Mouse (Mus musculus) lung, postnatal 36 days (tissue): ENCODE data around the gene Ezh1.

Experiments
- DNase-seq: peaks from one replicate; pipeline ENCODE4 v3.0.0; 2022; ENCODE audit warnings: mixed read lengths

The Ezh1 gene

DNA sequence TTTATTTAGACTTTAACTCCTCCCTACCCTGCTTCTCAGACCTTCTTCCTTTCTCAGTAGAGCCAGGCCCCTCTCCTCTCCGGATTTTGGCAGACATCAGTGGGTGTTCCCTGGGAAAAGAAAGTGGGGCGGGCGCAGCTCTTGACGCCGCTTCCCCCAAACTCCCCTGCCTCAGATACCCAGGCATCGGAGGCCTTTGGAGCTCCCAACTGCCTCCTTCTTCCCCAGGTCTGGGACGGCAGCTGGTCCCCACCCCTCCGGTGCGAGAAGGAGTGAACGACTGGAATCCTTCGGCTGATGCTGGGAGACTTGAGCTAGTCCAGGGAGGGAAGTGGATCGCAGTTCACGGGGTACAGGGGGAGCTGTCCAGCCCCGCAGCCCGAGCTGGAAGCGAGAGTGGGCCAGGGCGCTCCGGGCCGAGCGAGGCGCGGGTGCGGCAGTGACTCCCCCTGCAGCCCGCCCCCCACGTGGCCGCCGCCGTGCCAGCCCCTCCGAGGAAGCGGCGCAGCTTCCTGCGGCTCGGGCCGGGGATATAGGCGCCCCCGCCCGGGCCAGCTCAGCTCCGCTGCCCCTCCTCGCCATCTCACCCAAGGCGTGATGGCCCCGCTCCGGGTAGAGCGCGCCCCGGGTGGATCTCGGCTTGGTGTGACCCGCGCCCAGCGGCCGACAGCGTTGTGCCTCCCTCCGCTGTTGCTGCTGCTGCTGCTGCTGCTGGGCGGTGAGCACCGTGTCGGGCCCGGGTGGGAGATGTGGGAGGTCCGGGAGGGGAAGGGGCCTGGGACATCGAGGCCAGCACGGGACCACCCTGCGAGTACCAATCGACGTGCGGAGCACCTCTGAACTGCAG, 19.8 kb upstream of the Ezh1 start, which contains the start of gene Ramp2:
TSS of gene Ramp2 (plus strand) at position 174 of the 847 bp plus-strand sequence.
- peak; percentile 78 for DNase-seq

DNA sequence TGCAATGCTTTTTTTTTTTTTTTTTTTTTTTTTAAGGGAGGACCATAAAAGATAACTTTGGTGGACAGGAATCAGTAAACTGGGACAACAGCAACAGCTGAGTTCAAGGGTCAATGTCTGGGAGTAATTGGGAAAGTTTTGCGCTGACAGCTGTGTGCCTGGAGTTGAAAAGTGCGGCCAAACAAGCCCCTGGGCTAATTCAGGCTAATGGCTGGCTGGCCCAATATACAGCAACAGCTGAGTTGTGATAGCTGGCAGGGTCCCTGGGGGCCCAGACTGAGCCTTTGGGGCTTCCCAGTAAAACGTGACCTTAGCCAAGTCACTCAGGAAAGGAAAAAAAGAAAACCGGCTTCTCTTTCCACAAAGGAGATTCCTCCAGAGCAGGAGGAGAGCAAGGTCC, 18.8 kb upstream of the Ezh1 start:
- no peak for DNase-seq

DNA sequence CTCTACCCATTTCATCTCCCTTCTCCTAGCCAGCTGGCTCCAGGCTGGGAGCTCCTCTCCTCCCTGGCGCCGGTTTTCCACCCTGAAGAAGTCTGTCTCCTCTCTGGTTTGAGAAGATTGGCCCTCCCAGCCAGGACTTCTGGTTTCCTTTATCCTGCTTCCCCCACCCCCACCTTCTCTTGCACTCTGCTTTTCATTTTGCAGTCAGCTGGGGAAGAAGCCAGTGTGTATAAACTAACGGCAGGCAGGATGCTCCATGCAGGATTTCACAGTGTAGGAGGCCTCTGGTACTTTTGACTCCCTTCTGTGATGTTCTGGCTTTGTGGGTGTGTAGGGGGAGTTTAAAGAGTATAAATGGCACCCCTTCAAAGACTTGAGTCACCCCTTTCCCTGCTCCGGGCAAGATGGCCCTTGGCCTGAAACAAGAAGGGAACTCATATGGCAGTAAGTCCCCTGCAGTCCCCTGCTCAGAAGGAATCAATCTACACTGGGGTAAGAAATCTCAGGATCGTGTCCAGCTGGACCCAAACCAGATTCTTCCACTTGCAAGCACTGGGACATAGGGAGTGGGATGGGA, 11.9 kb upstream of the Ezh1 start:
- peak; percentile 48 for DNase-seq

DNA sequence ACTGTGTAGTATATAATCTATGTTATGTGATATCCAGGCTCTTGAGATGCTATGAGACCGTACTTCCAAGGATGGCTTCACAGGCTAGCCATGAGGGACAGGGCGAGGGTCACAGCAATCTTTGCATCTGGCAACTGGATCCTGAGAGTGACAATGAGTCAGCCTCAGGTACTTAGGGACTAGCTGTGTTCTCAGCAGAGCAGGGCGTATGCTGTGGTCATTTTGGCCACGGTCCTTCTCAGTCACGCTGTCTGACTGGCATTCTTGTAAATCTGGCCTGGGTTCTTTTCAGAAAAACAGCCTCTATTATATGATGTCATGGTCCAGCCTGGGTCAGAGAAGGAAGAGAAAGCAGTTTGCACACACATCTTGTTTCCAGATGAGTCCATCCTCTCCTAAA, 10.5 kb upstream of the Ezh1 start:
- no peak for DNase-seq

DNA sequence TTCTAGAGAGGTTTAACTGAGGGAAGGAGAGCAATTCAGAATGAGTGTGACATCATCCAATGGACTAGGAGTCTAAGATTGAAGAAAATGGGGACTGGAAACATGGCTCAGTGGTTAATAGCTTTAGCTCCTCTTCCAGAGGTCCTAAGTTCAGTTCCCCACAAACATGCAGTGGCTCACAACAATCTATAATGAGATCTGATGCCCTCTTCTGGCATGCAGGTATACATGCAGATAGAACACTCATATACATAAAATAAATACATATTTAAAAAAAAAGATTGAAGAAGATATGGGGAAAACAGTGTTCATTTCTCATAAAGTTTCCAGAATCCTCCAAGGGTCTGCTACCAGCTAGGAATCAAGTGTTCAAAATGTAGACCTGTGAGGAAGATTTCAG, 9.2 kb upstream of the Ezh1 start:
- DNase-seq: no peak

DNA sequence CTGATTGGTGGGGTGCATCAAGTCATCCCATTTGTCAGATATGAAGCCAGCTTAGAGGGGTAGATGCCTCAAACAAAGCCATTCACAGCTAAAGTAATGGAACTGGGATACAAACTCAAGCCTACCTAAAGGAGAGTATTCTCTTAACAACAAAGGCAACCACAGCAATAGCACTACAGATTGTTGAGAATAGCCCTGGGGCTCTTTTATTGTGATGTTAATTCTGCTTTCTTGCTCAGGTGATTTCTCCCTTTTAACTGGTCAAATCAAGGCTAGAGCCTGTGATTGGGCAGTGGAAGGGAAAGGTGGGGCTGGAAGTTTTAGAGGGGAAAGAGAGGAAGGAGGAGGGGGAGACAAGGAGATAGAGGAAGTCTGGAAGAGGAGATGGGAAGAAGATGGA, 7.9 kb upstream of the Ezh1 start:
- no peak for DNase-seq

DNA sequence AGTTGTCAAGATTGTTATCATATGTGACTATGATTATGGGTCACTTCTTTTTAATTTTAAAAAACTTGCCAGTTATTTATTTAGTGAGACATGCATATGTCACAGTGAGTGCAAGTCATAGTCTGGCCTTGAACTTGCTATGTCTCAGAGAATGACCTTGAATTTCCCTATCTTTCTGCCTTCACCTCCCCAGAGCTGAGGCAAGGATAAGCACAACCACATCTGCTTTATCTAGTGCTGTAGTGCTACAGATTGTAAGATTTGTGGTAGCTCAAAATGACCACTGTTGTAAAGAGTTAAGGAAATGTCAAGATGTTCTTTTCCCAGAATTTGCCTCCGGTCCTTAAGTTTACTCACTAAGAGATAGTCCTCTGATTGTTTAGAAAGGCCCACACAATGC, 7.0 kb upstream of the Ezh1 start:
- DNase-seq: no peak

DNA sequence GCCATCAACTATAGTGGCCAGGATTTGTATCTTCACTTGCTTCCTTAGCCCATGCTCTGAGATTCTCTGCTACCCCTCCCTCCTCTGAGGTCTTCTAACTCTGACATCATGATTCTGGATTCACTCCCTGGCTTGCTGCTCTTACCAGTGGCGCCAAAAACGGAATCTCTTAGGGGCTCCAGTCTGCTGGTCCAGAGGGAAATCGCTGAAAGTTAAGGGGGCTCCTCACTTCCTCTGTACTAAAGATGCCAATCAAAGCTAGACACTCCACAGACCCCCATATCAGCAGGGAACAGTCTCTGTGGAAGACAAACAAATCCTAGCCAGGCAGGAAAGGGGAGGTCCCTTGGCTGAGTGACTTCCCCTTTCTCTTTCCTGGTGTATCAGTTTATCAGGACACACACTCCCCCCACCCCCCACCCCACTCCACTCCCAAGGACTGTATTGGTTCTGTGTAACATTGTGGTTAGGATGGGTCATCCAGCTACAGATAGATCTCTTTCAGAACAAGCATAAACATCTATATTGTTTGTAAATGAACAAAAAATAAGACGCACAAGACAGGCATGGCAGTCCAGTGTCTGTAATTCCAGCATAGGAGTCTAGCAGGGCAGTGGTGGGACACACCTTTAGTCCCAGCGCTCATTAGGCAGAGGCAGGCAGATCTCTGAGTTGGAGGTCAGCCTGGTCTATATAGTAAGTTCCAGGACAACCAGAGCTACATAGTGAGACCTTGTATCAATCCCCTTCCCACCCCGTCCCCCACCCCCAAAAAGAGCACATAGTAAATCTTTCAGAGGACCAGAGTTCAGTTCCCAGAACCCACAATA, 6.0 kb upstream of the Ezh1 start:
- peak; percentile 88 for DNase-seq

DNA sequence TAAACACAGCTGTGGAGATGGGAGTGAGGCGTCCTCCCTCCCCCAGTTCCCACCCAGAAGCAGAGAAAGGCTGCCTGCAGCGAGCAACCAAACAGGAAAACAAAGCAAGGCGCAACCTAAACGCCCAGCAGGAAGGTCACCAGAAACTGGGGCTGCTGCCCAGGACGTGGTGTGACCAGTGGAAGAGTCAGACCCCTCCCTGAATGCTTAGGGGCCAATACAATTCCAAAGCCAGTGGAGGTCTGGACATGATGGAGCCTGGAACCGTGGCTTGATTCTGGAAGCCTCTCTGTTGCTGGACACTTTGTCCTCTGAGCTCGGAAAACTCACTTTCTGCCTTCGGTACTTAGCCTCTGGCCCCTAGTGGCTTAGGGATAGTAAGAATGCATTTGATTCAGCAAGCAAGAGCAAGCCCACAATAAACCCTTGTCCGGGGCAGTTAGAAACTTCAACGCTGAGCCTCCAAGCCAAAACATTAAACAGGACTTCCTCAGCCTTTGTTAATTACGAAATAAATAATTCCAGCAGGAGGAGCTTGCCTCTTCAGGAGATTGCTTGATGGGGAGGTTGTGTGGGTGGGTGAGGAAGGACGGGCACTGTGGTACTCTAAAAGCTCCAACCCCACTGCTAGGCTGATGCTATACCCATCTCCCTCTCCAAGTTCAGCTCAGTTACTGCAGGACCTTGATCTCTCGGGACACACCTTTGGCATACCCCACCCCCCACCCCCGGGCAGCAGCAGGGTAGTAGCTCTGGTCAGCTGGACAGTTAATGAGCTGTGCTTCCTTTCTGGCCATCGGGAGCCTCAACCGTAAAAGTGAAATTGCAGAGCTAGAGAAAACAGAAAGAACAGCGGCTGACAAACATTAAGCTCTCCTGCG, 5.0 kb upstream of the Ezh1 start:
- DNase-seq: peak; percentile 91

DNA sequence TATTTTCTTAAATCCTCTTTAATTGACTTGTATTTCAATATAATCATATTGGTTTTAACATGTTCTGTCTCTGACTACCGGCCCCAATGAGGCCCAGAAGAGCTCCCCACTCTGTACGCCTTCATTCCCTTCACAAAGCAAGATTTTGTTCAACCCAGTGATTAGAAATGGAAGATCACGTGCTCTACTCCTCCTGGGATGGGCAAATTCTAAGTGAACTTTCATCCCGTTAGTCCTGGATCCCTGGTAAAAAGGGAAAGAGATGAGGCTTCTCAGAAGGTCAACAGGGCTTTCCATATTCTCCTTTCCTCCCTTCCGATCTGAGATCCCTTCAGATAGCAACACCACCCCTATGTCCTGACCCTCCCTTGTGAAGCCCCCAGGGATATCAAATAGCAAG, 4.3 kb upstream of the Ezh1 start:
- no peak for DNase-seq

DNA sequence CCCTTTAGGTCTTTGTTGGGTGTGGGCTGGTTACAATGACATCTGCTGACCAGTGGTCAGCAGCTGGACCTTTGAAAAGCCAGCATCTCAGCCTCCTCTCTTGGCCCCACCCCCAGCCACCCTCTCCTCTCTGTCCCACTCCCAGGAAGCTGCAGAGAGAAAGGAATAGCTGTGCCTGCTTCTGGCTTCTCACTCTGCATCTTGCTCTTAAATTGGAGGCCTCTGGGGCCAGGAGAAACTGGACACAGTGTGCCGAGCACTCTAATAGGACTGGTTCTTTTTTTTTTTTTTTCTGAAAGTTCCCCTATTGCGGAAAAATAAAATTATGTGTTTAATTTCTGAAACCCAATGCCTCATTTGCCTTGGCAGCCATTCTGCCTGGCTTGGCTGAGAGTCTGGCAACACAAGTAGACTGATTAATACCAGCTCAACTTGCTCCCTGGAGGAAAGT, 3.8 kb upstream of the Ezh1 start:
- DNase-seq: peak; percentile 73

DNA sequence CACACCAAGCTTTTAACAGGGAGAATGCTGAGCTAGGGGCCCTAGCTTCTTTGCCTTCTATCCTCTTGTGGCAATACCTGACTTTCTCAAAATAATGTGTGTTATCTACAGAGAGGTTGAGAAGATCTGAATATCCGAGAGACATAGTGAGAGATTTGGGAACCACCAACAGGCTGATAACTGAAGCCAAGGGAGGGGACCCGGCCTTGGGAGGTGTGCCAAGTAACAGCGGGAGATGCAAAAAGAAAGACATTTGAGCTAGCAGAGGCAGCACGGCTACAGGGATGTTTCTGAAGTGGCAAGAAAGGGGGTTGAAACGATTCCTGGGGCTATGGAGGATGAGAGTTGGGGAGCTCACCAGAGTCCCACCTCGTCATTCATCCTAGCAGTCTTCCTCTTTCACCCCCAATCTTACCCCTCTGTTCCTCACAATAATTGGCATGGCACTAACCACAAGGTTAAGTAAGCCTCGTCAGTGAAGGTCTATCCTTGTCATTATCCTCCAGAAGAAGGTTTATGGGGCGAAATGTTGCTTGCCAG, 3.2 kb upstream of the Ezh1 start:
- DNase-seq: peak; percentile 61

DNA sequence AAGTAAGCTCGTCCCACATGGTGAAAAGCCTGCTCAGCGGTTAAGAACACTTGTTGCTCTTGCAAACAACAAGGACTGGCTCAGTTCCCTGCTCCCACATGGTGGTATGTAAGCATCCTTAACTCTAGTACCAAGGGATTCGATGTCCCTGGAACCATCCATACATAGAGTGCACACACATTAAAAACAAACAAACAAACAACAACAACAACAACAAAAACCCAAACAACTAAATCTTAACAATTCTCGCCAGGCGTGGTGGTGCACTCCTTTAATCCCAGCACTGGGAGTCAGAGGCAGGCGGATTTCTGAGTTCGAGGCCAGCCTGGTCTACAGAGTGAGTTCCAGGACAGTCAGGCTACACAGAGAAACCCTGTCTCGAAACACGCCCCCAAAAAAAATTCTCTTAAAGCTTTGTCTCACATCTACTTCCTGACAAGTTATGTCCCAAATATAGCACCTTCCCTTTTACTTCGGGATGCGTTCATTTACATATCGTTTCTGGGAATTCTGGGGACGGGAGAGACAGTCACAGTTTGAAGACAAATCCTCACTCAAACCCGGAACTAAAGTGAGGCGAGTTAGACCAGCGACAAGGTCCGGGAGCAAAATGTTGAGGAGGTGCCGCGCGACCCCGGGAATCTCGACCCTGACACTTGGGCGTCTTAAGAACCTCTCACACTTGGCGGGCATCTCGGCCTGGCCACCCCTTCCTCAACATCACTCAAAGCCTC, 765 bp downstream of the Ezh1 start:
- DNase-seq: peak; percentile 39

DNA sequence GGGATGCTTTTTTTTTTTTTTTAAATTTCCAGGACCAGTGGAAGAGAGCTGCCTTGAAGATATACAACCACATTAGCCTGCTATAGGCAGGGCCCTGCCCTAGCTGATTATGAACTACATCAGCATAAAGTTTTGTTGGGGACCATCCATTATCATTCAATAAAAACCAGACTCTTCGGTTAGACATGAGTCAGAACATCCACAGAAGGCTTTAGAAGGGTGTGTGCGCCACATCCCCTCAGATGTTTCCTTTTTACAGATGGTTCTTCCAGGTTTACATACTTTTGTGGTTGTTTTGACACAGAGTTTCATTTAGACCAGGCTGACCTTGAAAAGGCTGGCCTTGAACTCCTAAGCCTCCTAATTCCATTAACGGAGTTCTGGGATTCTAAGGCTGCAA, 1.9 kb downstream of the Ezh1 start:
- no peak for DNase-seq

DNA sequence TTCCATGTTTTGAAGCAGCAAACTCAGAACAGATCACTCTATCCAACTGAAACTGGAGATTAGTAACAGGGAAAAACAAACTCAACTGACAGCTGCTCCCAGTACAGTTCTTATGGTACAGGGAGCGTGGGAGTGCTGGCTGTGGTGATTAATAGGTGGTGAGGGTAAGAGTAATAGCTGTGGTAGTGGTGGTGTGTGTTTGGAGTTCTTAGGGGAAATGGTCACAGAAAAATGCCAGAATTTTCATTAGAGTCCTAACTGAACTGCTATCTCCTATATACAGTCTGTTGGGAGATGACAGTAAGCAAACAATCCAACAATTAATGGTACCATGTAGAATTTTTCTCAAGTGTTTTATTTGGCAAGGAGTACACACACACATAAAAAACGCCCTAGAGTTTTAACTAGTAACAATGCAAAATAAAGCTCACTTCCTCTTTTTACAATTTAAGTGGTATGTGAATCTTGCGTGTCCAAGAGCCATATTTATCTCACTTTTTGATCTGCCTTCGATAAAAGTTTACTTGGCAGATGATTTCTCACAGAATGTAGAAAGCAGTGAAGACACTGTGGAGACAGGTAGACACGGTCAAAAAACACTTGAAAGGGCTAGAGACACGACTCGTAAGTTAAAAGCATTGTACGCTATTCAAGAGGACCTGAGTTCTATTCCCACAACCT, 4.8 kb downstream of the Ezh1 start:
- DNase-seq: no peak

DNA sequence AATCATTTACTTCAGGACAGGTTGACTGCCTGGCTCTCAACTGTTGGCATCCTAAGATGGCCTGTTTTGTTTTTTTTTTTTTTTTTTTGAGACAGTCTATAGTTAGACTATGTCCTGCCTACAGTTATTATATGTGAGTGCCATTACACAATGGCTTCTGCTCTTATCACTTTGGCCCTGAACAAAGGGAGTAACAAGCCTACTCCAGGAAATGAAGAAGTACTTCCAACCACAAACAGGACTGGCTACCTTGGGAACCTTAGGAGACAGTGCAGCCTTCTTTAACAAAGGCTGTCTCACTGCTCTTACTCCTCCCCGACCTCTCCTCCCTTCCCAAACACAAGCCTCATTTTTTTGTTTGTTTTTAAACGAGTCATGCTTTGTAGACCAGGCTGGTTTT, 5.4 kb downstream of the Ezh1 start:
- no peak for DNase-seq

DNA sequence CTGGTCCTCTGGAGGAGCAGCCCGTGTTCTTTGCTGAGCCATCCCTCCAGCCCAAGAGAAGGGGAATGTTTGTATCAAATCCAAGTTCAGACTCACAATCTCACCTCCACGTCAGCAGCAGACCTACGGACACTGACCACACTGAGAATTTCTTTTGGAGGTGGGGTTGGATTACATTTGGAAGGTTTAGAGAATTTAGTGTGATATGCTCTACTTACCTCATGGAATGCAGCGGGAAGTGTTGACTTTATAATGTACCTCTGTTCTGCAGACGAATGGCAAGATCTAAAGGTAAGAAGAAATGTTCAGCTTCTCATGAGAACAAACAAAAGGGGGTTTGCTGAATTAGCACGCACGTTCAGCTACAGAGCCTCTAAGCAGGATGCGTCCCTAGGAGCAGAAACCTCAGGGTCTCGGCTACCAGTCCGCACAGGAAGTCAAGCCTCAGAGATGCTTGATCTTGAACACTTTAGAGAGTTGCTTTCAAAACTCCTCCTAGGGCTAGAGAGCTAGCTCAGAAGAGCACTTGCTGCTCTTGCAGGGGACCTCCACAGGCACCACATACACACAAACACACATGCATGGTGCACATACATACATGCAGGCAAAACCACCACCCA, 7.7 kb downstream of the Ezh1 start:
- no peak for DNase-seq

DNA sequence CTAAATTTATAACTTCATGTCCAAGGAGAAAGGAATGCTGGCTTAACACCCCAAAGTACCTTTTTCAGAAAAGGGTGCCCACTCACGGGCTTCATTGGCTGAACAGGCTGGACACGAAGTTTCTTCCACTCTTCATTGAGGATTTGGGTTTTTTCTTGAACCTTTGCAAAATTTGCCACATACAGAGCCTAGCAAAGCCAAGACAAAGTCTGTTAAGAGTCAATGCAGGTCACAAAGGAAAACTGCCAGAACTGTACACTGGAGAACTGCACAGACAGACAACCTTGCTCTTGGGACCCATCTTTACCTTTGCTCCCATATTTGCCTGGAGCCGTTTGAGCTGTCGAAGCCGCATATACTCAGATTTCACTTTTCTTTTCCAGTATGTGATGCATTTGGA, 9.3 kb downstream of the Ezh1 start:
- no peak for DNase-seq

DNA sequence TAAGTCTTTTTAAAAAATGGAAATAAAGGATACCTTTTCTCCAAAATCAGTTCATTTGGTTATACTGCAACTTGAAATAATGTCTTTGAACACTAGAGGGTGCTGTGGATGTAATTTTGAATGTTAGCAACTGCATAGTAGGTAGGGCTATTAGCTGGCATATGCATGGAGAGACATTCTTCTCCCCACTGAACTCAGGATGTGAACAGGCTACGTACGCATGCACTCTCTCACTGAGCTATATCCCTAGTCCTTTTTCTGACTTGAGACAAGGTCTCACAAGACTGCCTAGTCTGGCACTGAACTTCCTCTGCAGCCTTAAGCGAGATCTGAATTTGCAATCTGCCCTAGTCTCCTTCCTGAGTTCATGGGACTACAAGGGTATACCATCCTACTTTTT, 14.3 kb downstream of the Ezh1 start:
- peak; percentile 91 for DNase-seq

DNA sequence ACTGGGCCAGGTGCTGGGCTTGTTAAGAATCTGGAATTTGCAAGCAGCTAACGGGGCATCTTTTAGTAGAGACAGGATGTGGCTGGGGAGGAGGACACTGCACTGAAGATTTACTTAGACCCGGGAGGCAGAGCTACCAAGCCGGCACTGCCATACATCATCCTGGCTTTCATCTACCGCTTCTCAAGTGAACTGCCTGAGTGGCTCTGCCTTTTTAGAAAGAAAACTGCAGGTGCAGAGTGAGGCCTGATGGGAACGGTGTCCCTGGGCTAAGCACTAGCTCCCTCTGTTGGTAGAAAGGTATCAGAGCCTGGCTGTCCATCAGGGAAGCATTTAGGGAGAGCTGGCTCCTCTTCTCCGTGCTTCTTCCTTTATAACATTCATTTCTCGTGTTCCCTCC, 25.3 kb downstream of the Ezh1 start:
- peak; percentile 41 for DNase-seq

DNA sequence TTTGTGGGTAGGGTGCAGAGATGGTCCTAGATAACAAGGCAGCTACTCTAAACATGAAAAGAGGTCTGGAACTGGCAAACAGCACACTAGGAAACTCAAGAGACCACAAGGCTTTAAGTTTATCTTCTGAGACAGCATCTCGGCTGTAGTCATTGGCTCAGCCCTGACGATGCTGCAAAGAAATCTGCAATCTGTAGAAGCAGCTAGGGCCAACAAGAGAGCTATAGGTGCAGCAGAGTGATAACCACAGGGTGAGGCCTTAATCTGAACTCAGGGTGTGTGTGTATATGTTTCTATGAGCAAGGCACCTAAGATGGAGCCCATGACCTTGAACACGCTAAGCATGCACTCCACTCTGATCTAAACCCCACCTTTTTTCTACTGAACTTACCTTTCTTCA, 26.7 kb downstream of the Ezh1 start:
- no peak for DNase-seq
